Mouse (Mus musculus): ENCODE results near the gene Flt1.

GRCm38 (mm10) chr5:147701024-147701423 is 24.8 kb downstream of the Flt1 start:
- TF ChIP-seq POLR2A (IDR thresholded peaks at IDR 0.05; ENCODE audit: insufficient read depth, low read length) (no peak), CTCF (IDR thresholded peaks at IDR 0.05; ENCODE audit: low read depth, low read length) (no peak)
